Mouse (Mus musculus): ENCODE data around the gene Hps1. TPM values are rescaled to one million over a fixed set of nuclear protein-coding genes. Genes with fewer than 3 reads are reported as not detected.
A peak's percentile ranks its signal among the peaks of the same experiment; 100 is the strongest.

Gene Hps1
- polyA plus RNA-seq, 1 experiment from 2014 or later: 8.3 TPM

DNA sequence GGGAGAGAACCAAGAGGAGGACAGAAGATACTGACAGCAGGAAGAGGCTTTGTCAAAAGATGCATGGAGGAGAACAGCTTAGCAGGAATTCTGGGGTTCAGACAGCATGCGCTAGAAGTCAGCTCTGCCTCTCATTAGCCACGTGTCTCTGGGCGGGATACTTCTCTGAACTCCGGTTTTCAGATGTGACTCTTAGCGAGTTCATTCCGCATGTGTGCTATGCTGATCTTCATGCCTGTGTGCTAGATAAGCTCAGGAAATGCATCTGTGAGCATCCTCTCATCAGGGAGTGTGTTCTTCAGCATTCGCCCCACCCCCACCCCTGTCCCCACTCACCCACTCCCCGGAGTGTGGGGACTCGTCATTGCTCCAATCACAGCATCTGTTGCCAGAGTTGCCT is 42.0 kb downstream of the Hps1 start:
- no peak overlapping the region for H3K27ac ChIP-seq (replicated peaks)
- no peaks in the 10 kb centered on the region; the same call in 1 of the 2 replicates for H3K4me1 ChIP-seq
- H3K27me3 ChIP-seq (replicated peaks): no peaks in the 10 kb centered on the region
- WGBS: 77% methylated on average over 9 of the region's 9 CpGs
- no peak overlapping the region for H3K4me3 ChIP-seq (replicated peaks)
- no peak for ATAC-seq (ENCODE audit: low FRiP score)
- H3K9ac ChIP-seq (replicated peaks): no peak overlapping the region
- H3K36me3 ChIP-seq: no peaks in the 10 kb centered on the region
- H3K4me2 ChIP-seq: no peak overlapping the region
- H3K9me3 ChIP-seq (replicated peaks): no peaks in the 10 kb centered on the region

DNA sequence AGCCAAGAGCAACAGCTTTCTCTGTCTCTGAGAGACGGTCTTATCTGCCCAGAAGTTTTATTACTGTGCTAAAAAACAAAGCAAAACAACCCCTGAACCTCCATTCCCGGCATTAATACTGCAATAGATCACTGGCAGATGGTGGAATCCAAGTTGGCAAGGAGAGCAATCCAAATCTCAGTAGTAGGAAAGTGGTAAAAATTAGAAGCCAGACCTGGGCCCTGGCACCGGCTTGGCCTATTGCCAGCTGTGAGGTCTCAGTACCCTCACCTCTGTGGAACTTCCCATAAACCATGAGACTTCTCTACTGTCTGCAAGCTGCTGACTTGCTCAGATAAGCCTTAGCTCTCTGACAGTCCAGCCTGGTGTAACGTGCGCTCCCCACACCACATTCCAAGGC is 44.8 kb downstream of the Hps1 start:
- Histone ChIP-seq H3K4me2 (no peak overlapping the region), H3K4me3 (replicated peaks) (no peak overlapping the region), H3K27me3 (replicated peaks) (no peaks in the 10 kb centered on the region), H3K27ac (replicated peaks) (no peak overlapping the region), H3K9ac (replicated peaks) (no peak overlapping the region), H3K36me3 (no peaks in the 10 kb centered on the region), H3K4me1 (no peaks in the 10 kb centered on the region; the same call in 1 of the 2 replicates), H3K9me3 (replicated peaks) (no peaks in the 10 kb centered on the region)
- no peak for ATAC-seq (ENCODE audit: low FRiP score)
- 64% methylated on average over 5 of the region's 5 CpGs for WGBS

DNA sequence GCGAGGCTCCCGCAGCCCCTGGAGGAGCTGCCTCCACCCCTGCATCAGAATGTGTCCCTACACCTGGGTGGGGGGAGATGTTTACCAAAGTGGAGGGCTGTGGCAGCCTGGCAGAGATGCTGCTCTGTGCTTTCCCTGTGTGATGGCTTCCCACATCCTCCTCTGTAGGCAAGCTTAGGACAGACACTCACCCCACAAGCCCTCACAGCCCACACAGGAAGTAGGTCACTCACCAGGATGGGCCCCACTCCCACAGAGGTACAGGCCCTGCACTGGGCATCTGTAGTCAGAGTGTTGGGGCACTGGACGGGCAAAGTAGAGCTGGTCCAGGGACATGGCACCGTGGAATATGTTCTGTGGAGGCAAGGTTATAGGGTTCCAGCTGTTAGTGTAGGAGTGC is 52.4 kb downstream of the Hps1 start:
- Histone ChIP-seq H3K4me1 (peaks cover 10% of the 10 kb centered on the region), H3K4me3 (replicated peaks) (no peak overlapping the region), H3K27me3 (replicated peaks) (no peaks in the 10 kb centered on the region), H3K27ac (replicated peaks) (no peak overlapping the region), H3K4me2 (no peak overlapping the region), H3K36me3 (no peaks in the 10 kb centered on the region), H3K9ac (replicated peaks) (no peak overlapping the region), H3K9me3 (replicated peaks) (no peaks in the 10 kb centered on the region)
- ATAC-seq (ENCODE audit: low FRiP score): no peak
- WGBS: 87% methylated on average over 4 of the region's 4 CpGs

DNA sequence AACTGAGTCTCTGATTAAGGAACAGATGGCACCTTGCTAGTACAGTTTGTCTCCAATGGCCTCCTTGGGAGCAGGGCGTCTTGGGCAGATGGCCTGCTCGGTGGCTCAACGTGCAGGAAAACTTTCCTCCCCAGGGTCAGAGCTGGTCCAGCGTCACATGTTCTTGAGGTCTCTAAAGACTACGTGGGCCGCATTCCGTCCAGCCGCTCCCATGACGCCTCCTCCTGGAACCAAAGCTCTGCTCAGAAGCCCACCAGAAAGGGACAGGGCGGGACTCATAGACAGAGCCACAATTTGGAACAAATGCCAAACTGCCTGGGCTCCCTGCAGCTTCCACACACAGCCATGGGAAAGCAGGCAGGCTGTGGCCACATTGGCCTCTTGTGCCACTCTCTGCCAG is 53.0 kb downstream of the Hps1 start:
- no peak overlapping the region for H3K4me2 ChIP-seq
- no peak overlapping the region for H3K27ac ChIP-seq (replicated peaks)
- H3K4me1 ChIP-seq: peaks cover 16% of the 10 kb centered on the region
- no peaks in the 10 kb centered on the region for H3K27me3 ChIP-seq (replicated peaks)
- WGBS: 89% methylated on average over 10 of the region's 10 CpGs
- H3K4me3 ChIP-seq (replicated peaks): no peak overlapping the region
- H3K9me3 ChIP-seq (replicated peaks): no peaks in the 10 kb centered on the region
- H3K36me3 ChIP-seq: no peaks in the 10 kb centered on the region
- no peak overlapping the region for H3K9ac ChIP-seq (replicated peaks)
- ATAC-seq (ENCODE audit: low FRiP score): no peak

DNA sequence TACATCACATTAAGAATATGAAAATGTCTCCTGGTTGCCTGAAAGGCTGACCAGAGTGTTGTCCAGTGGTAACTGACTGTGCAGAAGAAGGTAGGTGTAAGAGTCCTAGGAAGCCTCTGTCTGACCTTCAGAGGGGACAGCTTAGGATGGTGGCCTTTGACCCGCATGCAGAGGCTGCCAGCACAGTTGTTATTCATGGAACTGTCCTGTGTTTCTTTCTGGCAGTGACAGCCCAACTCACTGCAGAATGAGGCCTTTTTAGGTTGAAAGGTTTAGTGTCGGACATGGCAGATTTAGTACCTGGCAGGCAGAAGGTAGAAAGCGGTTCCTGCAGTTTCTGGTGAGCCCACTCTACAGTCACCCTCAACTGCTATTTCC is 53.8 kb downstream of the Hps1 start:
- Histone ChIP-seq H3K36me3 (no peaks in the 10 kb centered on the region), H3K4me1 (peaks cover 16% of the 10 kb centered on the region), H3K9me3 (replicated peaks) (no peaks in the 10 kb centered on the region), H3K4me2 (no peak overlapping the region), H3K9ac (replicated peaks) (no peak overlapping the region), H3K27ac (replicated peaks) (no peak overlapping the region), H3K4me3 (replicated peaks) (no peak overlapping the region), H3K27me3 (replicated peaks) (no peaks in the 10 kb centered on the region)
- ATAC-seq (ENCODE audit: low FRiP score): no peak
- WGBS: 60% methylated on average over 3 of the region's 3 CpGs

DNA sequence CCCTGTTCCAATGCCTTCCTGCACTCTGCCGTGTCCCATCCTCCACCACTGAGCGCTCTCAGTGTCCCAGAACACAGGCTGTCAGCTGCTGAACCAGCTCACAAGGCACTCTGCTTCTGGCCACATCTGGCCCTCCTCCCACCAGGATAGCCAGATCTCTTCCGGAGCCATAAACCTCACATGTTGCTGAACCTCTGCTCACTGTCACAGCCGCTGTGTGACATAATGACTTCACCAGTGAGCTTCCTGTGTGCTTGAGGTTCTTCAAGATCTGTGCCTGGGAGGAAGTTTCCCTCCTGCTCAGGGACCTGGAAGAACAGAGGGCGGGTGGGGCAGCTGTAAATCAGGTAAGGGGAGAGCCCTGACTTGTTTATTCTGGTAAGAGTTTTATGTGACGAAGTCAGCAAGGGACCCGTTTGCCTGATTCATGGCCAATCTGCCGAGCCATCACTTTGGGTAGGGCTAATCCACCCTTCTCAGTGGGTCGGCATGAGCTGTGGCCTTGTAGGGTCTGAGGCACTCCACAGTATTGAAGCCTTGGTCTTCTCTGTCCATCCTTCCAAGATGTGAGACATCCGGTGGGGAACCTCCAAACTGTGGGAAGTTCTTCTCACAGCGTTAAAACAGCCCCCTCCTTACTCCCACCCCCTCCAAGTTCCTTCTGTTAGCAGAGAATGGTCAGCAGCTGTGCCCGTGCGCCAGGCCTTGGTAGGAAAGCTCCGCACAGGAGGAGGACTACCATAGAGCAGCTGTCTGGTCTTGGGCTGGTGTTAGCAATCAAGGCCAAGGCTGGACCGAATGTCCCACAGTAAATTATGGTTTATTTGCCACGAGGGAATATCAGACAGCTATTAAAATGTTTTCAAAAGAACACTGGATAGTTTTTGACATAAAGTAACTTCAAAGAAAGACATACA is 54.5 kb downstream of the Hps1 start:
- H3K36me3 ChIP-seq: no peaks in the 10 kb centered on the region
- no peak overlapping the region for H3K4me3 ChIP-seq (replicated peaks)
- peaks cover 18% of the 10 kb centered on the region for H3K4me1 ChIP-seq
- H3K9ac ChIP-seq (replicated peaks): no peak overlapping the region
- no peak for ATAC-seq (ENCODE audit: low FRiP score)
- H3K9me3 ChIP-seq (replicated peaks): no peaks in the 10 kb centered on the region
- H3K27me3 ChIP-seq (replicated peaks): no peaks in the 10 kb centered on the region
- H3K27ac ChIP-seq (replicated peaks): no peak overlapping the region
- 50% methylated on average over 16 of the region's 16 CpGs for WGBS
- H3K4me2 ChIP-seq: no peak overlapping the region

DNA sequence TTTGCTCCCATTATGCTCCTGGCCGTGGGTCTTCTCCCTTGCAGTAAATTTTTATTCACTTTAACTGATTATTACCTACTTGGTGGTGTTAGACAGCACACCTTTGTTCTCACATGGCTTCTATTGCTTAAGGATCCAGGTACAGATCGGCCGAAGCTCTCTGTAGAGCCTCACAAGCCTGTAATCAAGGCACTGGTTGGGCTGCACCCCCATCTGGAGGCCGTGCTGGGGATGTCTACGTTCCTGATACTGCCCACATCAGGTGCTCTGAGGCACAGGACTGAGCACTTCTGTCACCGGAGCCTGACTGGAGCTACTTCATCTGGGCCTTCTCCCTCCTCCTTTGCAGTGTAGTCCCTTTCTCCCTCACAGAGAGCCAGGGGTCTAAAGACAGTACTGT is 56.5 kb downstream of the Hps1 start:
- Histone ChIP-seq H3K27me3 (replicated peaks) (no peaks in the 10 kb centered on the region), H3K9ac (replicated peaks) (no peak overlapping the region), H3K9me3 (replicated peaks) (no peaks in the 10 kb centered on the region), H3K27ac (replicated peaks) (no peak overlapping the region), H3K4me1 (peaks cover 30% of the 10 kb centered on the region), H3K36me3 (no peaks in the 10 kb centered on the region), H3K4me3 (replicated peaks) (no peak overlapping the region), H3K4me2 (no peak overlapping the region)
- ATAC-seq (ENCODE audit: low FRiP score): no peak
- 77% methylated on average over 6 of the region's 6 CpGs for WGBS

DNA sequence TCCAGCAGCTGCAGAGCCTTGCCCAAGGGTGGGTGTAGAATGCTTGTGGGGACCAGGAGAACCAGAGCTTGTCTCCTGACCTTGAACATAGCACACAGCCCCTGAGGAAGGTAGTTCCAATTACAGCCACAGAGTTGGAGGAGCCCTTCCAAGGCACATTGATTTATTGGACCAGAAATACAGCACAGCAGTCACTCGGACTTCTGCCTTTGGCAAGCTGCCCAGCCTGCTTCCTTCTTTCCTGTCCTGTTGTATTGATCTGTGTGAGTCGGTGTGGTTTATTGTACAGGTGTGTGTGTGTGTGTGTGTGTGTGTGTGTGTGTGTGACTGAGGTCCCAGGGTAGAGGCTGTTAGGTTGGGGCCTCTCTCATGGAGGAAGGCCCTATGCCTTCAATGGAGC is 57.3 kb downstream of the Hps1 start:
- WGBS: 0% methylated on average over 2 of the region's 2 CpGs
- Histone ChIP-seq H3K4me1 (peaks cover 33% of the 10 kb centered on the region), H3K9me3 (replicated peaks) (no peaks in the 10 kb centered on the region), H3K27ac (replicated peaks) (peak overlapping the region; percentile 45; the same call in 1 of the 2 replicates), H3K9ac (replicated peaks) (no peak overlapping the region), H3K4me3 (replicated peaks) (no peak overlapping the region), H3K27me3 (replicated peaks) (no peaks in the 10 kb centered on the region), H3K4me2 (no peak overlapping the region), H3K36me3 (no peaks in the 10 kb centered on the region)
- ATAC-seq (ENCODE audit: low FRiP score): peak; percentile 42; the same call in 1 of the 2 replicates

DNA sequence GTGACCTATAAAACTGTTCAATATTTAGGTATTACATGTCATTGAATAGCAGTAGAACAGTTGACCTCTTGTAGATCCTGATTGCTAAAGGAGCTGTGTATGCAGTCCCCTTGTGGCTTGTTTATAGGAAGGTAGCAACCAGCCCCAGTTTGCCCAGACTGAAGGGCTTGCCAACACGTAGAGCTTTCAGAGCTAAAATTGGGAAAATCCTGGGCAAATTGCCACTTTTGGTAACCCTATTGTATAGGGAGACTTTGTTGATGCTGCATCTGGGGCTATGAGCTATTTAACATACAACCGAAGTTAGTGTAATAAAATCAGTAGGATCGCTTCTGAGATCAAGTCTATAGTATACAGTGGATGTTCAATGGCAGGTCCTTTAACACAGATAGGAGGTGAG is 61.7 kb downstream of the Hps1 start:
- ATAC-seq (ENCODE audit: low FRiP score): no peak
- Histone ChIP-seq H3K9ac (replicated peaks) (no peak overlapping the region), H3K27me3 (replicated peaks) (no peaks in the 10 kb centered on the region), H3K4me3 (replicated peaks) (no peak overlapping the region), H3K27ac (replicated peaks) (no peak overlapping the region), H3K4me2 (no peak overlapping the region), H3K9me3 (replicated peaks) (no peaks in the 10 kb centered on the region), H3K36me3 (no peaks in the 10 kb centered on the region), H3K4me1 (peaks cover 33% of the 10 kb centered on the region)
- 64% methylated on average over 3 of the region's 3 CpGs for WGBS

DNA sequence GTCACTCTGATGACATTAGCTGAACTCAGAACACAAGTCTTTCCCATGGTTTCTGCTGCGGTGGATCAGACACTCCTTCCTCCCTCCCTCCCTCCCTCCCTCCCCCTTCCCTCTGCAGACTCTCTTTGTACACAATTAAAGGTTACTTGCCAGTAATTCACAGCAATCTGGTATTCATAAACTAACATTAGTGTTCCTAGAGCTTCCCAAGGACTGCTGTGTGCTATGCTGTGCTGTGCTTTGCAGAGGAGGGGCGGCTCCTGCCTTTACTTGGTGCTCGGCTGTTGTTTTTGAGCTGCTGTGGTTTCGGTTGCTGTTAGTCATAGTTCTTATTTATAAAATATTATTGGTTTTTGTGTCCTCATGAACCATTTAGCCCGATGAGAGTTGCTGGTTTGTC is 62.1 kb downstream of the Hps1 start:
- Histone ChIP-seq H3K4me2 (no peak overlapping the region), H3K36me3 (no peaks in the 10 kb centered on the region), H3K27ac (replicated peaks) (no peak overlapping the region), H3K27me3 (replicated peaks) (no peaks in the 10 kb centered on the region), H3K4me1 (peaks cover 33% of the 10 kb centered on the region), H3K4me3 (replicated peaks) (no peak overlapping the region), H3K9me3 (replicated peaks) (no peaks in the 10 kb centered on the region), H3K9ac (replicated peaks) (no peak overlapping the region)
- no peak for ATAC-seq (ENCODE audit: low FRiP score)
- WGBS: 77% methylated on average over 5 of the region's 5 CpGs

DNA sequence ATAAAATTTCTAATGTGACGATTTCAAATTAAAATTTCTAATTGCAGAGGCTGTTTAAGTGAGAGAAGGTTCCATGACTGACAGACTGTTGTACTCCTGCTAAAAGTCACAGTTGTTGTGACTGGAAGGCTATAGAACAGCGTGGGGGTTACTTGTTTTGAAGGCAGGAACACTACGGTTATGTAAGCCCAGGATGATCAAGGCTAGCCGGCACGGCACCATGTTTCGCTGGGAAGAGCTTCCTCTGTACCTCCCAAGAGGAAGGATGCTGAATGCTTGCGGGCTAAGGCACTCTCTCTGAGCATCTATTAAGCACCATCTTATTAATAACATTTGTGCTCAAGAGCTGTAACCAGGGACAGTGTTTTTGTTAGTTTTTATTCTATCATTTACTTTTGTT is 63.3 kb downstream of the Hps1 start:
- Histone ChIP-seq H3K4me3 (replicated peaks) (no peak overlapping the region), H3K9me3 (replicated peaks) (no peaks in the 10 kb centered on the region), H3K27ac (replicated peaks) (no peak overlapping the region), H3K9ac (replicated peaks) (no peak overlapping the region), H3K4me1 (peaks cover 24% of the 10 kb centered on the region), H3K4me2 (no peak overlapping the region), H3K27me3 (replicated peaks) (no peaks in the 10 kb centered on the region), H3K36me3 (no peaks in the 10 kb centered on the region)
- no peak for ATAC-seq (ENCODE audit: low FRiP score)
- WGBS: 63% methylated on average over 7 of the region's 7 CpGs

DNA sequence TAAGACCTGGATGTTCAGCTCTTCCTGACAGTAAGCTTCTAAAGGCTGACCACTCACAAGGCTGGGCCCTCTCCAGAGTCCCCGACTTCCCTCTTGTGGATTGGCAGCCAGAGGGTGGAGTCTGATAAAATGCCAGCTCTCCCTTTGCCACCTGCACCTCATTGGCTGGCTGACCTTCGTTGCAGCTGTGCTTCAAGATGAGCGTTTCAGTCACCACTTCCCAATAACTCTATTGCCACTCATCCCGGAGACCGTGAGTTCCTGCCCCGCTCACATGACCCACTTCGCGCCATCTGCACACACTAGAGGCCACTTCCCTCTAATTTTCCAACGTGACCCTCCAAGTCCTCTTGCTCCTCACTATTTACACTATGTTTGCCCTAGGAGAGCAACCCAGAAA is 66.0 kb downstream of the Hps1 start:
- Histone ChIP-seq H3K9me3 (replicated peaks) (no peaks in the 10 kb centered on the region), H3K27ac (replicated peaks) (no peak overlapping the region), H3K4me2 (no peak overlapping the region), H3K4me1 (0 out of 2 replicates have a peak, but pooled peaks cover 8% of the 10 kb centered on the region), H3K36me3 (no peaks in the 10 kb centered on the region), H3K27me3 (replicated peaks) (no peaks in the 10 kb centered on the region), H3K9ac (replicated peaks) (no peak overlapping the region), H3K4me3 (replicated peaks) (no peak overlapping the region)
- WGBS: 88% methylated on average over 9 of the region's 9 CpGs
- no peak for ATAC-seq (ENCODE audit: low FRiP score)

Measured in neural tube, embryonic 15.5 days (tissue).